Mouse (Mus musculus) large intestine, adult 2 months (tissue): ENCODE results near the gene Fam177a. TPM values are rescaled to one million over a fixed set of nuclear protein-coding genes. Genes with fewer than 3 reads are reported as not detected.
"Not testable (repeated sequence)": the region's sequence is repeated elsewhere in the genome, so short reads cannot be mapped to it uniquely, and the experiment has no call there.

Experiments
- DNase-seq: peaks from one replicate; pipeline ENCODE4 v3.0.0-alpha.2; 2012; ENCODE audit warnings: low read depth, low spot score
- WGBS: fragments of 180-500 bp; shearing (Covaris S2); methylation state at CpG from one replicate; pipeline ENCODE4 v1.1.7; 2018; 5-methylcytosine and 5-hydroxymethylcytosine counted together
- polyA plus RNA-seq: library from polyadenylated mRNA; depleted of rRNA; stranded (reverse); fragments of >200 nt; gene quantifications from 2 replicates; pipeline ENCODE4 v1.2.3, GENCODE M21; 2012; rRNA removed

The Fam177a gene
- 4.1 and 4.9 TPM in 2 replicates for polyA plus RNA-seq

DNA sequence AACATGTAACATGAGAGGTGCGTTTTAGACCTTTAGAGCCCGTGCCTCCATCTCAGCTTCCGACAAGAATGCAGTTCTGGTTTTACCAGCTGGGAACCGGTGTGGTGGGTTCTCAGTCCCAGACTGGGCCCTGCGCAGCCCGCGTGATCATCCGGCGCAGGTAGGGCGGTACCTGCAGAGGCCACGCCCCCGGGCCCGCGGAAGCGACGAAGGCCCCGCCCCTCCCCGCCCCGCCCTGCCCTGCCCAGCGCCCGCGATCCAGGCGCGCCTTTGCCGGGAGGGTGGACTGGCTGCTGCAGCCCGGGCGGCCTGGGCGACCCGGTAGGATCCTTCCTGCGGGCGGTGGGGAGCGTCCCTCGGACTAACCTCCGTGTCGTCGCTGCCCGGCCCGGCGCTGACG, at the start of gene Fam177a:
Gene Fam177a (plus strand): TSS at position 228 of the 400 bp plus-strand sequence.
- DNase-seq: not testable (repeated sequence)

DNA sequence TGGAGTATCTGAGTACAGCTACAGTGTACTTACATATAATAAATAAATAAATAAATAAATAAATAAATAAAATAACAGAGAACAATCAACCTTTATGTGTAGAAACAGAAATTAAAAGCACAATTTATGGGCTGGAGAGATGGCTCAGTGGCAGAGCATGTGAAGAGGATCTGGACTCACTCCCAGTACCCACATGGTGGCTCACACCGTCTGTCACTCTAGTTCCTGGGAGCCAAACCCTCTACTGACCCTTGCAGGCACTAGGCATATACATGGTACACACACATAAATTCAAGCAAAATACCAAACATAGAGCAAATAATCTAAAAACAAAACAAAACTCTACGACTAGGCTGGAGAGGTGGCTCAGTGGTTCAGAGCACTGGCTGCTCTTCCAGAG, 49.0 kb upstream of the Fam177a start:
- DNase-seq: no peak
- 97% methylated on average over 2 of the region's 2 CpGs for WGBS

More for the DNA sequence above, at the start of gene Fam177a:
- no CpG with 5 or more reads among the region's 40 CpGs for WGBS

DNA sequence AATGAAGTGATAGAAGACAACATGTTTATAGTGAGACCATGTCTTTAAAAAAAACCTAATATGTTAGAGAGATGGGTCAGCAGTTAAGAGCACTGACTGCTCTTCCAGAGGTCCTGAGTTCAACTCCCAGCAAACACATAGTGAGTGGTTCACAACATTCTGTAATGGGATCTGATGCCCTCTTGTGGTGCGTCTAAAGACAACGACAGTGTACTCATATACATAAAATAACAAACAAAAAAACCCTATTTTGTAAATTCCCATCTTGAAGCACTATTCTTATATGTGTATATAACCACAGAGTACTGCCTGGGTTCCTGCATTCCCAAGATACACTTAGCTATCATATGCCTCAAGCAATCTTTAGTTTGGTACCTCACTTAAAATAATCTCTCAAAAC, 45.6 kb upstream of the Fam177a start:
- DNase-seq: not testable (repeated sequence)
- 15% methylated on average over 2 of the region's 2 CpGs for WGBS

DNA sequence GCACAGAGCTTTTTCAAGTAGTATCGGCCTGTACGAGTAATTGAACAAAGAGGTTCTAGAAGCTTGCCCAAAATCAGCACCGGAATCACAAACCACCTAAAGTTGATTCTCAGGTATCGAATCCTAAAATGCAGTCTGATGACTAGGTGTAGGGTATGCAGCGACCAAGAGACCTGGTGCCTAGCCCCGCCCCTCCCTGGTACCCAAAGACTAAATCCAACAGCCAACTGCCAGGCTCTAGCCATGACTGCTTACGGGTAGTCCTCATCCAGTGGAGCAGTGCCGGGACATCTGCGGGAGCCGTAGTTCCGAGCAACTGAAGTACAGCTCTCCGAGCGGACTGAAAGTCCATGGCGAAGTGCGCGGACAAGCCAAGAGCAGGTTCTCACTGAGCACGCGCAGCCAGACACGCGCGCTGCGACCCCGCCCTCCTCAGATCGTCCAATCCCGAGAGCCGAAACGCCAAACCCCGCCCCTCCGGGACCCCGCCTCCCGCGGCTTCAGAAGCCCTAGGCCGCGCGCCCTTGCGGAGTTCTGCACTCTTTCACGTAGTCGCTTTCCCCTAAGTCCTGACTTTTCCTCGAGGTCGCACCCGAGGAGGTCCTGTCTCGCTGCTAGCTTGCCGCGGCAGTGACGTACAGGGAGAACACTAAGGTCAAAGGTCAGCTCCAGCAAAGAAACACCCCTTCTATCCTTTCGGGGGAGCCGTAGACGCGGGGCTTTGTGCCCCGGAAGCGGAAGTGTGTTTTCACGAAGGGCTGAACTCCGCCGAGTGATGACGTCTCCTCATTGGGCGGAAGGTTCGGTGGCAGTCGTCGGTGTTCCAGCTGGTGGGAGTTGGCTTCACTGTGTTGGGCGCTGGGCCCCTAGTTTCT, 44.3 kb upstream of the Fam177a start, which contains the start of the genes 2700097O09Rik and Srp54a:
Gene 2700097O09Rik (minus strand): TSS at position 385 of the 875 bp plus-strand sequence.
Gene Srp54a (plus strand): TSS at position 537 of the 875 bp plus-strand sequence.
- peak; percentile 65 for DNase-seq
- WGBS: under 1% methylated on average over 60 of the region's 60 CpGs

DNA sequence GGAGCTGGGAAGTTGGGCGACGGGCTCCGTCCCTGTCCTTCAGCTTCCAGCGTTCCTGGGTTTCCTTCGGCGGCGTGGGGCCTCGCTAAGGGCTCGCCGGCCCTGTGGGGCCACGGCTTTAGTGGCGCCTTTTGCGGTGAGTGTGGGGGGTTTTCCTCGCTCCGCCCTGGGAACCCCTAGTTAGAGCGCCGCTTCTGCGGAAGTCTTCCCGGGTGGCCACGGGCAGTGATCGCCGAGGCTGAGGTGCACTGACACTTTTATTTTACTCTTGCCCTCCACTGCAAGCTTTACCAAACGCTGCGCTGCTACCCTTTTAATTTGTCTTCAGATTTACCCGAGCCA, 43.7 kb upstream of the Fam177a start:
- WGBS: under 1% methylated on average over 25 of the region's 25 CpGs
- DNase-seq: not testable (repeated sequence)

DNA sequence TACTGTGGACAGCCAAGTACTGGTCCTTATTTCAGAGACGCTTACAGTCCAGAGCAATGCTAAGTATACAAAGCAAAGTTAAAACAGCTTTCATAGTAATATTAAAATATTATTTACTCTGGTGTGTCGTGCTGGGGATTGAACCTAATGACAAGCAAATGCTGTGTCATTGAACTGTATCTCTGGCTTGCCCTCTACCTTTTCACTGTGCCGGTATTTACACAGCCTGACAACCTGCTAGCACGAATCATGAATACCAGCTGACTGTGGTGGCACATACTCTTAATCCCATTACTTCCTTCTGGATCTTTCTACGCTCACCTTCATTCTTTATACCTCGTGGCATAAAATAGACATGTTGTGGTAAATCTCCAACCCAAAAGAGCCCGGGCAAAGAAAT, 32.1 kb upstream of the Fam177a start:
- not testable (repeated sequence) for DNase-seq
- WGBS: 74% methylated on average over 2 of the region's 7 CpGs

DNA sequence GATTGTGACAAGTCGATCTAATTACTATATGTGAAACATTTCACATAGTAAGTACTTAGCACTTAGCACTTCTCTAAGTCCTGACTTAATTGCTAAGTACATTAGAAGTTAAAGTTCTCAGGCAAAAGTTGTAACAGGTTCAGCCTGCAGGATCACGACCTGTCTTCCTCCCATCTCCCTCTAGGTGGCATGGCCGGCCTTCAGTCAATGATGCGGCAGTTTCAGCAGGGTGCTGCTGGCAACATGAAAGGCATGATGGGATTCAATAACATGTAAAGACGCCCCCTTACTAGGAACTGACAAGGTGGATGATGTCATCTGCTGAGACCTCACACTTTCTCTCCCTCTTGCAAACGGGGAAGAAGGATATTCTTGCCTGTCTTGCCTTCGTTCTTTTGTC, 11.7 kb upstream of the Fam177a start:
- DNase-seq: not testable (repeated sequence)
- no CpG with 5 or more reads among the region's 7 CpGs for WGBS

DNA sequence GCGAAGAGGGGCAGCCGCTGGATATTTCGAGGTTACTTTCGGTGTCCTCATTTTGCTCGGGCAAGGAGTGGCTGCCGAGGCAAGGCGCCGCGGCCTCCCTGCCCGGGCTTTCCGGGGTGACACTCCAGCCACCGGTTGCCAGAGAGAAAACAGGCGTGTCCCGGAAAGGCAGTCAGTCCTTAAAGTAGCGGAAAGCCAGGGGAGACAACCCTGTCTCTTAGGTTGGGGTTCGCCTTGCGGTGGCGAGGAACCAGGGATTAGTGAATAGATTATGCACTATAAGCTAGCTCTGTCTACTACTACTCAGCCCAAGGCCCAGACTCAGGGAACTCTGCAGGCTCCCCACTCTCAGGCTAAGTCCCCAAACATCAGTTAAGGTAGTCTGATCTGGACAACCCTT, 462 bp downstream of the Fam177a start:
- DNase-seq: not testable (repeated sequence)
- WGBS: no CpG with 5 or more reads among the region's 18 CpGs

DNA sequence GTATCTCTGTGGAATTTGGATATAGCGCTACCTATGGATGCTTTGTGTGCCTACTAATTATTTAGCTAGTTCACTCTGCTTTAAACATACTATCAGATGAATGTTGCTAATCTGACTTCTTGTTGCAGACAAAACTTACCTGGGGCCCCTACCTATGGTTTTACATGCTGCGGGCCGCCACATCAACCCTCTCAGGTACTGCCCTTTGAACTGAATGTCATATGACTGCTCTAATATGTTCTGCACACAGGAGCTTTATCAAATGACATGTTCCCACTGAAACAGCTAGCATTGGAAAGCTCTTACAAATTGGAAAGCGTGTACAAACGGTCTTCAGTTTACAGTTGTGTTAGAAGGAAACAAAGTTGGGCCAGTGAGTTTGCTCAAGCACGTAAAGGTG, 11.3 kb downstream of the Fam177a start:
- DNase-seq: not testable (repeated sequence)
- WGBS: no CpG with 5 or more reads among the region's 6 CpGs

DNA sequence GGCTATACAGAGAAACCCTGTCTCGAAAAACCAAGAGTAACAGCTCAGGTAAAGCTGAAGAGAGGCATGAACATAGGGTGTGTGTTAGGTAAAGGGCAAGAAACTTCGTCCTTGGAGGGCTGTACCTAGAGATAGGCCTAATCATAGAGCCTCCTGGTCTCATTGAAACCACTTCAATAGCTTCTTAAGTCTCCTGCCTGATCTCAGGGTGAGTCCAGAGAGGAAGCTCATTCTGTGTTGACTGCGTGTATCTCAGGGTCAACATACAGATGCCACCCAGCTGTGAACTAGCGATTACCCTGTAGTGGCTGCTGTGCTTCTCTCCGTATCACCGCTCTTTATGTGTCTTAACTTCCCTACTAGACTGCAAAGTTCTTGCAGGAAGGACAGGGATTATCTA, 13.6 kb downstream of the Fam177a start:
- no CpG with 5 or more reads among the region's 6 CpGs for WGBS
- DNase-seq: not testable (repeated sequence)

DNA sequence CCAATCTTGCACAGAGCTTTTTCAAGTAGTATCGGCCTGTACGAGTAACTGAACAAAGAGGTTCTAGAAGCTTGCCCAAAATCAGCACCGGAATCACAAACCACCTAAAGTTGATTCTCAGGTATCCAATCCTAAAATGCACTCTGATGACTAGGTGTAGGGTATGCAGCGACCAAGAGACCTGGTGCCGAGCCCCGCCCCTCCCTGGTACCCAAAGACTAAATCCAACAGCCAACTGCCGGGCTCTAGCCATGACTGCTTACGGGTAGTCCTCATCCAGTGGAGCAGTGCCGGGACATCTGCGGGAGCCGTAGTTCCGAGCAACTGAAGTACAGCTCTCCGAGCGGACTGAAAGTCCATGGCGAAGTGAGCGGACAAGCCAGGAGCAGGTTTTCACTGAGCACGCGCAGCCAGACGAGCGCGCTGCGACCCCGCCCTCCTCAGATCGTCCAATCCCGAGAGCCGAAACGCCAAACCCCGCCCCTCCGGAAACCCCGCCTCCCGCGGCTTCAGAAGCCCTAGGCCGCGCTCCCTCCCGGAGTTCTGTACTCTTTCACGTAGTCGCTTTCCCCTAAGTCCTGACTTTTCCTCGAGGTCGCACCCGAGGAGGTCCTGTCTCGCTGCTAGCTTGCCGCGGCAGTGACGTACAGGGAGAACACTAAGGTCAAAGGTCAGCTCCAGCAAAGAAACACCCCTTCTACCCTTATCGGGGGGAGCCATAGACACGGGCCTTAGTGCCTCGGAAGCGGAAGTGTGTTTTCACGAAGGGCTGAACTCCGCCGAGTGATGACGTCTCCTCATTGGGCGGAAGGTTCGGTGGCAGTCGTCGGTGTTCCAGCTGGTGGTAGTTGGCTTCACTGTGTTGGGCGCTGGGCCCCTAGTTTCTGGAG, 30.5 kb downstream of the Fam177a start, which contains the start of gene Srp54b:
Gene Srp54b (plus strand): TSS at position 546 of the 890 bp plus-strand sequence.
- DNase-seq: not testable (repeated sequence)
- no CpG with 5 or more reads among the region's 57 CpGs for WGBS

DNA sequence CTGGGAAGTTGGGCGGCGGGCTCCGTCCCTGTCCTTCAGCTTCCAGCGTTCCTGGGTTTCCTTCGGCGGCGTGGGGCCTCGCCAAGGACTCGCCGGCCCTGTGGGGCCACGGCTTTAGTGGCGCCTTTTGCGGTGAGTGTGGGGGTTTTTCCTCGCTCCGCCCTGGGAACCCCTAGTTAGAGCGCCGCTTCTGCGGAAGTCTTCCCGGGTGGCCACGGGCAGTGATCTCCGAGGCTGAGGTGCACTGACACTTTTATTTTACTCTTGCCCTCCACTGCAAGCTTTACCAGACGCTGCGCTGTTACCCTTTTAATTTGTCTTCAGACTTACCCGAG, 31.1 kb downstream of the Fam177a start:
- WGBS: 0% methylated on average over 13 of the region's 24 CpGs
- DNase-seq: not testable (repeated sequence)

DNA sequence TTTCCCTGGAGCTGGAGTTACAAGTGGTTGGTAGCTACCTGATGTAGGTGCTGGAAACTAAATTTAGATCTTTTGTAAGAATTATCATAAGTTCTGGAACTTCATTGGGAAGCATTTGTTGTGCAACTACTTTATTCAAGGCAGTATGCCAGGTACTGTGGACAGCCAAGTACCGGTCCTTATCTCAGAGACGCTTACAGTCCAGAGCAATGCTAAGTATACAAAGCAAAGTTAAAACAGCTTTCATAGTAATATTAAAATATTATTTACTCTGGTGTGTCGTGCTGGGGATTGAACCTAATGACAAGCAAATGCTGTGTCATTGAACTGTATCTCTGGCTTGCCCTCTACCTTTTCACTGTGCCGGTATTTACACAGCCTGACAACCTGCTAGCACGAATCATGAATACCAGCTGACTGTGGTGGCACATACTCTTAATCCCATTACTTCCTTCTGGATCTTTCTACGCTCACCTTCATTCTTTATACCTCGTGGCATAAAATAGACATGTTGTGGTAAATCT, 42.8 kb downstream of the Fam177a start:
- WGBS: no CpG with 5 or more reads among the region's 7 CpGs
- DNase-seq: not testable (repeated sequence)

DNA sequence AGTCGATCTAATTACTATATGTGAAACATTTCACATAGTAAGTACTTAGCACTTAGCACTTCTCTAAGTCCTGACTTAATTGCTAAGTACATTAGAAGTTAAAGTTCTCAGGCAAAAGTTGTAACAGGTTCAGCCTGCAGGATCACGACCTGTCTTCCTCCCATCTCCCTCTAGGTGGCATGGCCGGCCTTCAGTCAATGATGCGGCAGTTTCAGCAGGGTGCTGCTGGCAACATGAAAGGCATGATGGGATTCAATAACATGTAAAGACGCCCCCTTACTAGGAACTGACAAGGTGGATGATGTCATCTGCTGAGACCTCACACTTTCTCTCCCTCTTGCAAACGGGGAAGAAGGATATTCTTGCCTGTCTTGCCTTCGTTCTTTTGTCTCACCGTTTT, 63.4 kb downstream of the Fam177a start:
- no CpG with 5 or more reads among the region's 8 CpGs for WGBS
- DNase-seq: not testable (repeated sequence)

DNA sequence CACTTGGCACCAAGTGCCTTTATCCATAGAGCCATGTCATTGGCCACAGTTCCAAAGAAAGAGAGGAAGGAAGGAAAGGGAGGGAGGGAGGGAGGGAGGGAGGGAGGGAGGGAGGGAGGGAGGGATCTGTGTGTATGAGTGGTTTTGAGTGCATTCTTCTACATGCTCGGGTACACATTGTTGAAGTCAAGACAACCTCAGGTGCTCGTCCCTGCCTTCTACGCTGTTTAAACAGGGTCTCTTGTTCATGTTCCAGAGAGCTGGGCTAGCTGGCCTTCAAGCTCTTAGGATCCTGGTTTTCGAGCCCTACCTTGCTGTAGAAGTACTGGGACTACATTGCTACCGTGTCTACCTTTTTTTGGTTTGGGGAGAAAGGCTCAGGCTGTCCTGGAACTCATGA, 64.9 kb downstream of the Fam177a start:
- WGBS: no CpG with 5 or more reads among the region's 5 CpGs
- not testable (repeated sequence) for DNase-seq

Other genes starting within 250 kb of the Fam177a start
- gene Gm20403, start 137.9 kb upstream of the Fam177a start, polyA plus RNA-seq: not detected in 2 replicates
- 4.4 and 6.4 TPM in 2 replicates for gene Baz1a, start 110.1 kb upstream of the Fam177a start, polyA plus RNA-seq
- 7.0 and 8.2 TPM in 2 replicates for gene 2700097O09Rik, start 44.4 kb upstream of the Fam177a start, polyA plus RNA-seq
- 7.8 and 13.0 TPM in 2 replicates for gene Srp54a, start 44.2 kb upstream of the Fam177a start, polyA plus RNA-seq
- gene Srp54b, start 30.6 kb downstream of the Fam177a start, polyA plus RNA-seq: 10.5 and 13.8 TPM in 2 replicates
- not detected in 2 replicates for gene 1700047I17Rik2, start 75.1 kb downstream of the Fam177a start, polyA plus RNA-seq
- gene Srp54c, start 105.7 kb downstream of the Fam177a start, polyA plus RNA-seq: 6.6 and 7.2 TPM in 2 replicates
- 12.0 and 13.3 TPM in 2 replicates for gene 1110008L16Rik, start 175.1 kb downstream of the Fam177a start, polyA plus RNA-seq
- 1.8 and 1.9 TPM in 2 replicates for gene Ppp2r3c, start 178.5 kb downstream of the Fam177a start, polyA plus RNA-seq